Mouse (Mus musculus) lung, embryonic 14.5 days (tissue): Measurements from ENCODE around the gene E2f1. TPM values are rescaled to one million over a fixed set of nuclear protein-coding genes. Genes with fewer than 3 reads are reported as not detected.

ENCODE experiments used
- ATAC-seq: fragments of 200-750 bp; cut with Nextera tagmentation; 2 replicates; pipeline ENCODE4 v1.8.0; 2017; ENCODE audit warnings: mild to moderate bottlenecking, moderate TSS enrichment, moderate library complexity; ENCODE audit not compliant: insufficient read depth
- DNase-seq: peaks from one replicate; pipeline ENCODE4 v3.0.0-alpha.2; 2015
- H3K27ac ChIP-seq: fragments of 300-500 bp; sonication (generic); 2 replicates; pipeline ENCODE4 v1.5.1; 2014; ENCODE audit warnings: low read depth, mild to moderate bottlenecking, moderate library complexity
- H3K27me3 ChIP-seq: fragments of 300-500 bp; sonication (generic); 2 replicates; pipeline ENCODE4 v1.6.1; 2014; ENCODE audit warnings: low read length, control low read depth; ENCODE audit not compliant: insufficient read depth
- H3K36me3 ChIP-seq: fragments of 300-500 bp; sonication (generic); 2 replicates; pipeline ENCODE4 v1.6.1; 2014; ENCODE audit warnings: control low read depth; ENCODE audit not compliant: insufficient read depth
- H3K4me1 ChIP-seq: fragments of 300-500 bp; sonication (generic); 2 replicates; pipeline ENCODE4 v1.6.1; 2014; ENCODE audit warnings: antibody characterized with exemption, control low read depth; ENCODE audit not compliant: insufficient read depth
- H3K4me2 ChIP-seq: fragments of 300-500 bp; sonication (generic); 2 replicates; pipeline ENCODE4 v1.6.1; 2014; ENCODE audit warnings: mild to moderate bottlenecking
- H3K4me3 ChIP-seq: fragments of 300-500 bp; sonication (generic); 2 replicates; pipeline ENCODE4 v1.5.1; 2014; ENCODE audit warnings: low read depth, low read length
- H3K9ac ChIP-seq: fragments of 300-500 bp; sonication (generic); 2 replicates; pipeline ENCODE4 v1.6.1; 2014
- H3K9me3 ChIP-seq: fragments of 300-500 bp; sonication (generic); 2 replicates; pipeline ENCODE4 v1.6.1; 2016; ENCODE audit warnings: low read depth, low read length, control low read depth
- CTCF ChIP-seq: IDR thresholded peaks from 2 replicates; pipeline ENCODE4 v1.5.1; 2016; ENCODE audit warnings: antibody characterized with exemption, low read depth
- WGBS: fragments of 180-500 bp; shearing (Covaris S2); extraction: QIAGEN DNeasy Blood & Tissue Kit; methylation state at CpG from one replicate; pipeline ENCODE4 v1.1.7; 2014; 5-methylcytosine and 5-hydroxymethylcytosine counted together
- polyA plus RNA-seq: library from polyadenylated mRNA; unstranded; fragments of >200 nt; fragmentation: Nextera tagmentation; extraction: Ambion mirVana; gene quantifications from 2 replicates; pipeline ENCODE4 v1.2.1, GENCODE M21; 2014

Gene E2f1
- polyA plus RNA-seq, 1 experiment from 2014 or later, result 13.6 TPM

DNA sequence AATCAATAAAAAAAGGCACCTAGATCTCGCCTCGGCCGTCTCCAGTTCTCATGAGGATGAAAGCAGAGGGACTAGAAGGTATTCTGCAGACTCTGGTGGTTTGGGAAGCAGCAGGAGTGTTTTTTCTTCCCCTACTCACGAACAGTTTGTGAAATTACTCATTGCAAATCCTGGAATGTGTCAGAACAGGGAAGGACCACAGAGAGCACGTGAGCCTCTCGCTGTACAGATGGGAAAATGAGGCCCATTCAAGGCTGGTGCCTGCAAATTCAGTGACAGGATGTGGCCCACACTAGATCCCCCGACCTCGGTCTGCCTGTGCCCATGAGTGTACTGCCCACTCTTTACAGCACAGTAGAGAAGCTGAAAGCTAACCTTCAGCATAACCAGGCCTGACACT lies 2.3 kb upstream of the E2f1 start:
- Histone ChIP-seq H3K4me3 (no peak overlapping the region), H3K27me3 (no peaks in the 10 kb centered on the region), H3K27ac (no peak overlapping the region), H3K4me2 (no peak overlapping the region), H3K9me3 (no peaks in the 10 kb centered on the region), H3K4me1 (peaks cover 22% of the 10 kb centered on the region), H3K36me3 (no peaks in the 10 kb centered on the region), H3K9ac (no peak overlapping the region)
- ATAC-seq, result no peak
- DNase-seq, result no peak
- no peak for TF ChIP-seq CTCF
- WGBS, result 59% methylated on average over 8 of the region's 8 CpGs

DNA sequence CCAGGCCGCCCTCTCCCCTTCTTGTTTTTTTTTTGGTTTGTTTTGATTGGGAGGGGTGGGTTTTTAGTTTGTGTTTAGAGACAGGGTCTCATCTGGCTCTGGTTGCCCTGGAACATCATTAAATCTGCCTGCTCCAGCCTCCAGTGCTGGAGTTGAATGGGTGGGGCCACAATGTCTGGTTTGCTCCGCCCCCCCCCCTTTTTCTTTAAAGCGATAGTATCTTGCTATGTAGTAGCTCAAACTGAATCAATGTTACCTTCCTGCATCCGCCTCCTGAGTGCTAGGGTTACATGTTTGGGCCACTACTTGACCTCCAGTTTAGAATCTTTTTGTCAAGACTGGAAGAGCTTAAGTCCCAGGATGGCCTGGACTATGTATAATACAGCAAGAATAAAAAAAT lies 1.6 kb upstream of the E2f1 start:
- no peak overlapping the region for H3K4me2 ChIP-seq
- DNase-seq (no peak), ATAC-seq (no peak)
- no peak overlapping the region for H3K9ac ChIP-seq
- TF ChIP-seq CTCF, result no peak
- H3K4me1 ChIP-seq, result peaks cover 22% of the 10 kb centered on the region
- 74% methylated on average over 4 of the region's 4 CpGs for WGBS
- no peak overlapping the region for H3K27ac ChIP-seq
- H3K27me3 ChIP-seq, result no peaks in the 10 kb centered on the region
- no peak overlapping the region for H3K4me3 ChIP-seq
- no peaks in the 10 kb centered on the region for H3K9me3 ChIP-seq
- no peaks in the 10 kb centered on the region for H3K36me3 ChIP-seq

DNA sequence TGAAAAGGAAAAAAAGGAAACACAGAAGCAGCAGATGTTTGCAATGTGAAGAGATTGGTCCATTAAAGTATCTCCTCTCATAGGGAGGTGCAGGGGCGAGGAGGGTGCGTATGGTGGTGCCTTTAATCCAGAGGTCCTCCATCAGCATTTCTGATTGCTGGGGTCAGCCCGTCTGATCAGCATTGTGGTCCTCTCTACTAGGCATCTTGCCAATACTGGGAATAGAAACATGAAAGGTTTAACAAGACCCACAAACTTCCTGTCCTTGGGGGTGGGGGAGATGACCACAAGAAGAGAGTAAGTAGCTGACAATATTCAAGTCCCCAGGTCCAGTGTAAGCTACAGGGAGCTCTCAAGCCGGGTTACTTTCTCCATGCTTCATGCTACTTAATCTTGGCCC lies 974 bp upstream of the E2f1 start:
- Histone ChIP-seq H3K4me3 (peak overlapping the region; percentile 87; the same call in 1 of the 2 replicates), H3K27ac (peak overlapping the region; percentile 71; the same call in 1 of the 2 replicates), H3K36me3 (peaks cover 3% of the 10 kb centered on the region; the same call in 1 of the 2 replicates), H3K9me3 (no peaks in the 10 kb centered on the region), H3K4me2 (peak overlapping the region; percentile 84), H3K4me1 (peaks cover 22% of the 10 kb centered on the region), H3K9ac (no peak overlapping the region), H3K27me3 (no peaks in the 10 kb centered on the region)
- ATAC-seq (no peak), DNase-seq (peak; percentile 54)
- WGBS, result 53% methylated on average over 4 of the region's 4 CpGs
- TF ChIP-seq CTCF, result no peak

DNA sequence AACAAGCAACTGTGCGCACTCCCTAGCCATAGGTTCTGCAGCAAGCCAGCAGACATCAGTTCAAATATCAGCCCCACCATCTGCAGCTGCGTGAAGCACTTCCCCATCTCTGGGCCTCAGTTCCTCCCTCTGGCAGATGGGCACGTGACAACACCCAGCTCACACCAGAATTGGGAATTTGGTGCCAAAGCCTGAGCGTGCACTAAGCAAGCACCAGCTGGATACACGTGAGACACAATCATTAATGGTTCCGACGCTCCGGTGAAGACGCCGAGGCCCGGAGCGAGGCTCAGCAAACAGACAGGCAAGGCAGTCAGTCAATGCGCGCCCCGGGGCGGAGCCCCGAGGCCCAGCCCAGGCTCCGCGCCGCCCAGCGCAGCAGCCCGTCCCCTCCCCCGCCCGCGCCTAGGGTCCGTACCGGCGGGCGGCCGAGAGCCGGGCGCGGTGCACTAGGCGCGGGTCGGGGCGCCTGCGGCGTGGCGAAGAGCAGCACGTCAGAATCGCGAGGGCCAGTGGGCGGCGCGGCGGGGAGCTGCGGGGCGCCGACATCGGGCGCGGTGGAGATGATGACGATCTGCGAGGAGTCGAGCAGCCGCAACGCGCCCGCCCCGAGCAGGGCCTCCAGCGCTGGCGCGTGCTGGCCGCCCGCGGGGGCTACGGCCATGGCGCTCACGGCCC lies 482 bp downstream of the E2f1 start:
- DNase-seq, result peak; percentile 83
- peak; percentile 83 for ATAC-seq
- Histone ChIP-seq H3K4me3 (peak overlapping the region; percentile 87), H3K27me3 (no peaks in the 10 kb centered on the region), H3K27ac (peak overlapping the region; percentile 94), H3K9me3 (no peaks in the 10 kb centered on the region), H3K9ac (peak overlapping the region; percentile 82), H3K4me2 (peak overlapping the region; percentile 84), H3K36me3 (peaks cover 6% of the 10 kb centered on the region), H3K4me1 (peaks cover 22% of the 10 kb centered on the region)
- no peak for TF ChIP-seq CTCF
- WGBS, result under 1% methylated on average over 69 of the region's 70 CpGs

DNA sequence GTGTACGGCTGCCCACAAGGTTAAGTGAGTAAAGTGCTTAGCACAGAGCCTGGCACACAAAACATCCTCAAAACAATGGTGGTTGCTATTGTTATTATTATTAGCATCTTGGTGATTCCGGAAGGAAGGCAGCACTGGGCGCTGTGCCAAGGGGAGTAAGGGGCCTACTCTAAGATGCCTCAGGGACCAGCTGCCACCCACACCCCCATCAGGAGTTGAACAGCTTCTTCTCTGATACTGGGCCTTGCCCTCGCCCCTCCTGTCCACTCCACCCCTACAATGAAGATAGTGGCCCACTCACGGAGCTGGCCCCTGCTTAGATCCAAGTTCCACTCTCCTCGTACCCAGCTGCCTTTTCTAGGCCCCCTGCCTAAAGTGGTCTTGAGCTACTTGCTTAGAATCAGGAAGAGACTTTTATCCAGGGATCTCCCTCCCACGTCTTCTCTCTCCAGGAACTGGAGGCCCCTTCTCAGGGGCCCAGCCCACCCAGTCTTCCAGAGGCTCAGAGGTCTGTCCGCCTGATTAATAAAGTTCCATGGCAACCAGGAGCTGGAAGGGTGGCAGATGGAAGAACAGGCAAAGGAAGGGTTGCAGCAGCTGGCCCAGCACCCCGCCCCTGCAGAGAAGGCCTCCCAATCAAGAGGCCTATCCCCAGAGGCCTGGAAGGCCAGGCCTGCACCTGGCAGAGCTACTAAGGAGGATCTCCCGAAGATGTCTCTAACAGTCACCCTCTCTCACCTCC lies 1.2 kb downstream of the E2f1 start:
- DNase-seq, result peak; percentile 82
- peak overlapping the region; percentile 87 for H3K4me3 ChIP-seq
- H3K9me3 ChIP-seq, result no peaks in the 10 kb centered on the region
- H3K27ac ChIP-seq, result peak overlapping the region; percentile 94
- H3K9ac ChIP-seq, result peak overlapping the region; percentile 82
- WGBS, result 9% methylated on average over 10 of the region's 10 CpGs
- peaks cover 13% of the 10 kb centered on the region for H3K36me3 ChIP-seq
- H3K27me3 ChIP-seq, result no peaks in the 10 kb centered on the region
- ATAC-seq, result peak; percentile 4; the same call in 1 of the 2 replicates
- peak overlapping the region; percentile 84 for H3K4me2 ChIP-seq
- TF ChIP-seq CTCF, result no peak
- peaks cover 22% of the 10 kb centered on the region for H3K4me1 ChIP-seq

DNA sequence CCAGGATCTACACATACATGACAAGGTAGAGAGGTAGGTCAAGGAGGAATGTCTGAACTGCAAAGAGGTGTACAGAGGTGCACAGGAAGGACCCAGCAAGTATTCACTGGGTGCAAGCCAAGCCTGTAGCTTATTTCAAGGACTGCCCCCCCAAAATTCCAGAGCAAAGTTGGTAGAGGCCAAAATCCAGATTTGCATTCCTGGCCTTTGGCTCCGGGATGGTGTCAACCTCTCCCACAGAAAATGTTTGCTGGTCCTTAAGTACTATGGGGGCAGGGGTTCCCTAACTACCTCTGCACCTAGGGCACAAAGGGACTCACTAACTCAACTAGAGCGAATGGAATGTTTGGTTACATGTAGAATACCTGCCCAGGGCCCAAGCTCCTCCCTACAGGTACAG lies 1.9 kb downstream of the E2f1 start:
- 45% methylated on average over 2 of the region's 2 CpGs for WGBS
- Histone ChIP-seq H3K4me3 (peak overlapping the region; percentile 87), H3K4me1 (peaks cover 22% of the 10 kb centered on the region), H3K4me2 (peak overlapping the region; percentile 84), H3K36me3 (peaks cover 20% of the 10 kb centered on the region), H3K27me3 (no peaks in the 10 kb centered on the region), H3K9ac (peak overlapping the region; percentile 82; the same call in 1 of the 2 replicates), H3K9me3 (no peaks in the 10 kb centered on the region), H3K27ac (peak overlapping the region; percentile 94)
- no peak for ATAC-seq
- no peak for TF ChIP-seq CTCF
- peak; percentile 42 for DNase-seq

DNA sequence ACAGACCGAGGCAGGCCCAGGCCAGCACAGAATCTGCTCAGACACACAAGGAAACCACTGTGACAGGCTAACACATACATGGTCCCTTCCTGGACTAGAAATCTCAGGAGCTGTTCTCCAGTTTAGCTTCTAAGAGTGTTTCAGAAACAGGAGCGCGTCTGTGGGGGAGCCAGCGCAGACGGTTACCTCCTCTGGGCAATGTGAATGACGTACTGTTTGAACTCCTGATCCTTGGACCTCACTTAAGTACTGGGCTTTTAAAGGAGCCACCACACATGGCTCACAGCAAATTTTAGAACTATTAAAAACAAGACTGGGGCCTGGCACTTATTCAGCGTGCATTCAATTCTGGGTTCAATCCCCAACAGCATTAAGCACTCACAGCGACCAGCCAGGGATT lies 3.1 kb downstream of the E2f1 start:
- 45% methylated on average over 8 of the region's 8 CpGs for WGBS
- no peak for TF ChIP-seq CTCF
- Histone ChIP-seq H3K4me1 (peaks cover 22% of the 10 kb centered on the region), H3K27ac (0 out of 2 replicates have a peak overlapping the region, but pooled peaks have one; percentile 25), H3K9ac (0 out of 2 replicates have a peak overlapping the region, but pooled peaks have one; percentile 0), H3K27me3 (no peaks in the 10 kb centered on the region), H3K4me3 (no peak overlapping the region), H3K9me3 (no peaks in the 10 kb centered on the region), H3K36me3 (peaks cover 26% of the 10 kb centered on the region), H3K4me2 (peak overlapping the region; percentile 20; the same call in 1 of the 2 replicates)
- DNase-seq, result no peak
- no peak for ATAC-seq
